Mouse (Mus musculus) adrenal gland, postnatal 0 days (tissue): ENCODE data around the gene Dnttip1. TPM values are rescaled to one million over a fixed set of nuclear protein-coding genes. Genes with fewer than 3 reads are reported as not detected.

Experiments used
- polyA plus RNA-seq: library from polyadenylated mRNA; unstranded; fragments of >200 nt; fragmentation: Nextera tagmentation; extraction: Ambion mirVana; gene quantifications from 2 replicates; pipeline ENCODE4 v1.2.1, GENCODE M21; 2015

The Dnttip1 gene
- polyA plus RNA-seq = 52.3 and 62.8 TPM in 2 replicates

DNA sequence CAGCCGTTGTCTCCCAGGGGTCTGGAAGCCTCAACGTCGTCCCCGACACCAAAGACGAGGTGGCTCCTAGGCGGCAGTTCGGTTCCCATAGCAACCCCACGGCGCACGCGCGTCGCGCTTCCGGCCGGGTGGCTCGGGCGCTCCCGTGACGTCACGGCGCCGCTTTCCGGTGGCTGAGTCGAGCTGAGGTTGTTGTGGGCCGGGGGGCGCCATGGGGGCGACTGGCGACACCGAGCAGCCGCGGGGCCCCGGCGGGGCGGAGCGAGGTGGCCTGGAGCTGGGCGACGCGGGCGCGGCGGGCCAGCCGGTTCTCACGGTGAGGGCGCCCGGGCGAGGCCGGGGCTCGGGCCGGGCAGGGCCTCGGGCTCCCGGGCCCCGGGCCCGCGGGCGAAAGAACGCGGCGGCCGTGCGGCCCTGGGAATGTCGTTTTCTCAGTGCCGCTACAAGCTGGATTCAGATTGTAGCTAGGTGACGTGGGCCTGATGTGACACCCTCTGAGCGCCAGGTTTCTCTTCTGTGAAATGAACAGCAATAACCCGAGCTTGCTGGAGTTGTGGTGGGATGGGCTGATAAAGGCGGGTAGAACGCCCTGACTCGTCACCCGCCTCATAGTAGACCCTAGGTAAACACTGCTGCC is at the start of gene Dnttip1, which contains the start of gene Wfdc3:
Dnttip1 (plus strand) TSS at position 141 of the 637 bp plus-strand sequence.
Wfdc3 (minus strand) TSS at position 89 of the 637 bp plus-strand sequence.

DNA sequence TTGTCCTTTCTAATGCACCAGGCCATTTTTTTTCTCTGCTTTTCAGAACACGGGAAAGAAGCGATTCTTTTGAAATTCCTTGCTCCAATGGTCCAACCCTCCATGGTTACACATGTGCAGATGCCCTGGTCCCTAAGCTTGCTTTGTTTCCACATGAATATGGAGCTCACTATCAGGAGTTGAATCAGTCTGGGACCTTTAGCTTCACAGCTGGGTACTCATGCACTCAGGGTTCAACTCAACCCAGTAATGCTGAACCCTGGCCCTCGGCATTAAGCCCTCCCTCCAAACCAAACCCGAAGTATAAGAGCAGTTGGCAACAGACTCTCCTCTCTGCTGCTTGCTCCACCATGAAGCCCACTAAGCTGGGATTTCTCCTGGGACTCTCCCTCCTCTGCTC is 47.6 kb upstream of the Dnttip1 start, which contains the start of gene Spint4:
Spint4 (plus strand) TSS at position 301 of the 400 bp plus-strand sequence.

DNA sequence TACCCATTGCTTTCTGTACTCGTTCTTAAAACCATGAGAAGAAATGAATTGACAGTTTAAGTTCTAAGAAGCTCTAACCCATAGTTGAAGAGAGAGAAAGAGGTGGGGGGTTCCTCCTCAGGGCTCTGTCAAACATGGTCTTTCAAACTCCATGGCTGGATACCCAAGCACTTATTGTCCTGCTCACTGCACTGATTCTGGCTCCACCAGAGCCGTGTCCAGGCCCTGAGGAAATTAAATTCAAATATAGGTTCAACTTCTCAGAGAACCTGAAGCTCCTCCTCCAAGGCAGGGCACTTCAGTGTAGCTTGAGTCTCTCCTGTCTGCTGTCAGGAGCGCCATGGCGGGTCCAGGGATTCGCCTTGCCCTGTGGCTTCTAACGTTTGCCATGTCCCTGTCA is 30.8 kb upstream of the Dnttip1 start, which contains the start of gene Spint5:
Spint5 (plus strand) TSS at position 301 of the 400 bp plus-strand sequence.

DNA sequence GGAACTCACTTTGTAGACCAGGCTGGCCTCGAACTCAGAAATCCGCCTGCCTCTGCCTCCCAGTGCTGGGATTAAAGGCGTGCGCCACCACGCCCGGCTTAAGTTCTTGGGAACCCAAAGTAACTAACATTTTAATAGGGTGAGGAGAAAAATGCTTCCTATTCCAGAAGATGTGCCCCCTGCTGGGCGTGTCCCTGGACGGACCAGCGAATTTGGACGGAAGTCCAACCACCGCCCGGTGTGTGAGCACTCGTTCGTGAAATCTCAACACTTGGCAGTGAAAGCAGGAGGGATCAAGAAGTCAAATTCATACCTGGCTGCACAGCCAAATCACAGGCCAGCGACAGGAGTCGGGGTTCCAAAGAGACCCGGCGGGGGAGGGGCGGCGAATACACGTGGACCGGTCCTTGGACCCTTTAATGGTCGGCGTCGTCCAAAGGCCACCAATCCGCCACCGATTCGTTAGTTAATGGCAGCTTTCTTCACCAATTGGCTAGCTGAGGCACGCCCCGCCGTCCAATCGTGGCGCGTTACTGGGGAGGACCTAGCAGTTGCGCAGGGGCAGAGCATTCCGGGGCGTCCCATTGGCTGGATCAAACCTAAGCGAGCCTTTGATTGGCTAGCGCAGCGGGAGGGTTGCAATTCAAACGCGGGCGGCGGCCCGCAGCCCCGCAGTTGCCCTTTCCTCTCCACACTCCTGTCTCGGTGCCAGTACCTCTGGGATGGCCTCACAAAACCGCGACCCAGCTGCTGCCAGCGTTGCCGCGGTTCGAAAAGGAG is 23.7 kb downstream of the Dnttip1 start, which contains the start of gene Ube2c:
Ube2c (plus strand) TSS at position 641 of the 780 bp plus-strand sequence.

DNA sequence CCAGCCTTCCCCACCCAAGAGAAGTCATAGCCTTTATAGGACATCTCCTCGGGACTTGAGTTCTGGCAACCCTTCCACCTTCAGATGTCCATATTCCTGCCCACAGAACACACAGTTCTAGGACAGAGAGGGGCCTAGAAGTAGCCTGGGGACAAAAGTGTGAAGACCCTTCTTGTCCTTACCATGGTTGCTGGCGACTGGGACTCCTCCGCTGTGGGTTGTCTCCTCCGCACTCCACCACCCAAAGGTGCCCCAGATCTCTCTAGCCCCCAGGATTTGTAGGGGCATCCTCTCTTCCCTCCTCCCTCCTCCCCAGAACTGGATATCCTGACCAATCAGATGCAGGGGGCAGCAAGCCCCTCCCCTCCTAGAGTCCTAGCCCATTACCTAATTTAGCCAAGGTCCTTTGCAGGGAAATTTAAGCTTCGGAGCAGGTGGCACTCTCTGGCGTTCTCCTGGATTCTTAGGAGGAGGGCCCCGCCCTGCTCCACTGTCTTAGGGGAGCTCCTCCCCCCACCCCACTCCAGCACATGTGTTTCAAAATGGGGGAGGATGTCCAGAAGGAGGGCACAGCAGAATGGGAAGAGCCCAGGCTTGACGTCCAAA is 33.8 kb downstream of the Dnttip1 start, which contains the start of gene Tnnc2:
Tnnc2 (minus strand) TSS at position 487 of the 606 bp plus-strand sequence.

DNA sequence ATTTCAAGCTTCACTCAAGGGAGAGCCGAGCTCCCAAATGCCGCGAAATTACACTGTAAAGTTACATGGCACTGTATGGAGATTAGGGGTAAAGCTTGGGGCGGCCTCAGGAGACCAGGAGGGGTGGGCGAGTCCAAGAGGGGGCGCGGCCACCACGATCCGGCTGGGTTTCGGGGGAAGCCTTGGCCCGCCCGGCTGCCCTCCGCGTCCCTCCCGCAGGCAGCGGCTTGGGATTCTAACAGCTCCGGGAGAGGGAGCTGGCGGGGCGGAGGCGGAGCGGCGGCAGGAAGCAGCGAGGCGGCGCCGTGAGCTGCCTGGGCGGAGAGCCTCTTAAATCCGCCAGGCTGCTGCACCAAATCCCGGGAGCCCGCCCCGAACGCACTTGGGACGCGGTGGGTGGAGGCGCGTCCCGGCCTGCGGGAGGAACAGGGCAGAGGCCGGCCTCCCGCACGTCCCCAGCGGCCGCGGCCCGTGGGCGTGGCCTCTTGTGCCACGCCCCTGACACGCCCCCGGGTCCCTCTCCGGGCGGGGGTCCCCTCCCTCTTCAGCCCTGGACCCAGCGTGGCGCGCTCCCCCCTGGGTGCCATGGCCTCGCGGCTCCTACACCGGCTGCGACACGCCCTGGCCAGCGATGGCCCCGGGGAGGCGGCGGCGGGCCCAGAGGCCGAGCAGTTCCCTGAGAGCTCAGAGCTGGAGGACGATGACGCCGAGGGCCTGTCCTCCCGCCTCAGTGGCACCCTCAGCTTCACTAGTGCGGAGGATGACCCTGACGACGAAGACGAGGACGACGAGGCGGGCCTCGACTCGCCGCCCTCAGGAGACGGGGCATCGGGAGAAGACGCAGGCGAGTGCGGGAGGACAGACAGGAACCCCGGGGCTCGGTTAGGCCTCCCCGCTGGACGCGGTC is 40.0 kb downstream of the Dnttip1 start, which contains the start of gene Snx21:
Snx21 (plus strand) TSS at position 343 of the 907 bp plus-strand sequence.

DNA sequence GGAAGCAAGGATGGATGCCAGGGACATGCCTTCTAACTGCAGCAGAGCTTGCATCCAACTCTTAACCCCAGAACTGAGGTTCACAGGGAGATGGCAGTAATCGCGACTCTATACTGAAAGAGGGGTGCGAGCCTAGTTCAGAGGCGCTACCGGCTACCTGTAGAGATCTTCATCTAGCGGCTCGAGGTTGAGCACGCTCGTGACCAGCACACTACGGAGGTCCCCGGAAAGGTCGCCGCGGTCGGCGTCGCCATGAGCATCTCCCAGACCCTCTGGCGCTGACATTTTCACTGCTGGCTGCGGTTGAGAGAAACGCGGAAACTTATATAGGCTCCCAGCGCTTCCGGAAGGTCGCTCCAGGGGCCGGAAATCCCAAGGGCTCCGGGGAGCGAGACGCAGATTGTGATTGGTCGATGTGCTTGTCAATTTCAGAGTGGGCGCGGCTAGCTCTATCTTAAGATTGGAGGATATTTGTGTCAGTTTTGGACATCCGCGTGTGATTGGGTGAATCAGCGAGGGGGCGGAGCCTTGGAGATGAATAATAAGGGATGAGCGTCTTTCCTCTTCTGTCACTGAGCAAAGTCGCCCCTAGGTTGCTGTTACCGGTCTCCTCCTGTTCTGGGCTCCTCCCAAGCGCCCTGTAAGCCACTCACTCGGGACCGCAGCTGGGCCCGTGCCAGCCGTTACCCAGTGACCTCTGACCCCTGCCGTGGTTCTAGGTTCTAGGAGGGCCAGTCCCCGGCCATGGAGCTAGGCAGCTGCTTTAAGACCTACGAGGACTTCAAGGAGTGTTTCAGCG is 58.9 kb downstream of the Dnttip1 start, which contains the start of the genes Acot8 and Zswim3:
Acot8 (minus strand) TSS at position 350 of the 799 bp plus-strand sequence.
Zswim3 (plus strand) TSS at position 566 of the 799 bp plus-strand sequence.

Other genes starting within 250 kb of the Dnttip1 start
- gene Pigt, start 248.5 kb upstream of the Dnttip1 start, polyA plus RNA-seq = 60.4 and 73.4 TPM in 2 replicates
- 3.7 and 24.5 TPM in 2 replicates for gene Wfdc2, start 183.6 kb upstream of the Dnttip1 start, polyA plus RNA-seq
- not detected in 2 replicates for gene Spint3, start 172.5 kb upstream of the Dnttip1 start, polyA plus RNA-seq
- 2.2 TPM in 2 replicates for gene Wfdc6a, start 160.5 kb upstream of the Dnttip1 start, polyA plus RNA-seq
- 0.18 TPM in 1 of 2 replicates, not detected in the other for gene Eppin, start 152.4 kb upstream of the Dnttip1 start, polyA plus RNA-seq
- gene Wfdc6b, start 132.5 kb upstream of the Dnttip1 start, polyA plus RNA-seq = not detected in 2 replicates
- gene Wfdc8, start 132.4 kb upstream of the Dnttip1 start, polyA plus RNA-seq = 0.26 TPM in 1 of 2 replicates, not detected in the other
- not detected in 2 replicates for gene Wfdc16, start 107.2 kb upstream of the Dnttip1 start, polyA plus RNA-seq
- 0.33 TPM in 1 of 2 replicates, not detected in the other for gene Wfdc10, start 89.9 kb upstream of the Dnttip1 start, polyA plus RNA-seq
- not detected in 2 replicates for gene Wfdc9, start 89.4 kb upstream of the Dnttip1 start, polyA plus RNA-seq
- gene Wfdc11, start 71.9 kb upstream of the Dnttip1 start, polyA plus RNA-seq = not detected in 2 replicates
- 0.21 and 0.61 TPM in 2 replicates for gene Wfdc13, start 60.9 kb upstream of the Dnttip1 start, polyA plus RNA-seq
- gene Spint4, start 47.5 kb upstream of the Dnttip1 start, polyA plus RNA-seq = not detected in 2 replicates
- not detected in 2 replicates for gene Spint5, start 30.7 kb upstream of the Dnttip1 start, polyA plus RNA-seq
- gene Wfdc3, start 52 bp upstream of the Dnttip1 start, polyA plus RNA-seq = 0.30 and 0.70 TPM in 2 replicates
- gene Ube2c, start 23.9 kb downstream of the Dnttip1 start, polyA plus RNA-seq = 79.0 and 81.0 TPM in 2 replicates
- 19.4 and 89.9 TPM in 2 replicates for gene Tnnc2, start 34.0 kb downstream of the Dnttip1 start, polyA plus RNA-seq
- 34.8 and 51.2 TPM in 2 replicates for gene Snx21, start 39.8 kb downstream of the Dnttip1 start, polyA plus RNA-seq
- gene Acot8, start 58.9 kb downstream of the Dnttip1 start, polyA plus RNA-seq = 15.9 and 18.7 TPM in 2 replicates
- 4.1 and 4.6 TPM in 2 replicates for gene Zswim3, start 59.1 kb downstream of the Dnttip1 start, polyA plus RNA-seq
- gene Zswim1, start 76.7 kb downstream of the Dnttip1 start, polyA plus RNA-seq = 7.9 and 12.0 TPM in 2 replicates
- not detected in 2 replicates for gene Spata25, start 82.6 kb downstream of the Dnttip1 start, polyA plus RNA-seq
- gene Ctsa, start 86.9 kb downstream of the Dnttip1 start, polyA plus RNA-seq = 120 and 175 TPM in 2 replicates
- gene Neurl2, start 87.5 kb downstream of the Dnttip1 start, polyA plus RNA-seq = 6.9 and 7.3 TPM in 2 replicates
- 15.2 and 19.5 TPM in 2 replicates for gene Pltp, start 111.7 kb downstream of the Dnttip1 start, polyA plus RNA-seq
- gene Pcif1, start 133.3 kb downstream of the Dnttip1 start, polyA plus RNA-seq = 65.8 and 77.0 TPM in 2 replicates
- 5.2 and 6.4 TPM in 2 replicates for gene Zfp335, start 165.8 kb downstream of the Dnttip1 start, polyA plus RNA-seq
- gene Mmp9, start 194.8 kb downstream of the Dnttip1 start, polyA plus RNA-seq = 1.8 and 2.3 TPM in 2 replicates
- 1.0 and 2.0 TPM in 2 replicates for gene Slc12a5, start 214.8 kb downstream of the Dnttip1 start, polyA plus RNA-seq